Mouse (Mus musculus): ENCODE measurements around the gene Sez6. TPM values are rescaled to one million over a fixed set of nuclear protein-coding genes. Genes with fewer than 3 reads are reported as not detected.

The Sez6 gene
- polyA plus RNA-seq, 1 experiment from 2014 or later = 13.8 TPM

DNA sequence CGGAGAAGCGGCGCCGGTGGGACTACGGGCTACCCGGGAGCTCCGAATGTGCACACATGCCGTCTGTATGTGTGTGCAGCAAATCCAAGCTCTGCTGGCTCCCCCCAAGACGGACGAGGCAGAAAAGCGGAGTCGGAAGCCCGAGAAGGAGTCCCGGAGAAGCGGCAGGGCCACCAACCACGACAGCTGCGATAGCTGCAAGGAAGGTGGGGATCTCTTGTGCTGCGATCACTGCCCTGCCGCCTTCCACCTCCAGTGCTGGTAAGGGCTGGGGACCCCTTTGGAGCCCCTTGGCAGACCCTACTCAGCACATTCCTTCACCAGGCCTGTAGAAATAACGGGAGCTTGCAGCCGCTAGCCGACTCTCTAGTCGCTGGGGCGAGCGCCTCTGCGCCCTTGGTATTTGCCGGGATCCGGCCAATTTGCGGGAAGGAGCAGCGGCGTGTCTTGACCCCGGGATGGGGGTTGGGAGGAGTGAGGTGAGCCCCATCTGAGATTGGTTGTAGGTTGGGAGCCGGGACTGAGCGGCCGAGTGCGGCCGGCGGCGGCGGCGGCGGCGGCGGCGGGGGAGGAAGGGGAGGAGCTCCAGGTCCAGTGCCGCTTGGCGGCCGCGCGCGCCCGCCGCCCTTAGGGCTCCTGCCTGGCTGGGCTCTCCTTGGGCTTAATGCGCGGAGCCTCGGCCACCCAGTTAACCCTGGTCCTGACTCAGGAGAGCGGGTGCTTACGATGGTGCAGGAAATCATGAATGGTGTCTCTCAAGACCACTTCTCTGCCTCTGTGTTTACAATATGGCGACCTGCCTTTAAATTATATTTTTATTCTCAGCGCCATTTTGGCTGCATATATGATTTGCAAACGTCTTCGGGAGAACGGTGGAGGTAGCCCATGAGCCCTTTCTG is 53.6 kb downstream of the Sez6 start:
- Histone ChIP-seq H3K27me3 (ENCODE audit: control insufficient read depth, insufficient read depth, low read length) (no peaks in the 10 kb centered on the region), H3K4me3 (ENCODE audit: low read depth, low read length) (peak overlapping the region; percentile 100), H3K9me3 (ENCODE audit: control insufficient read depth, low read length) (no peaks in the 10 kb centered on the region), H3K9ac (ENCODE audit: low read length) (peak overlapping the region; percentile 96), H3K27ac (ENCODE audit: low read depth, low read length) (peak overlapping the region; percentile 86), H3K4me2 (ENCODE audit: low read depth) (peak overlapping the region; percentile 66), H3K4me1 (ENCODE audit: control insufficient read depth, insufficient read depth, low read length) (peaks cover 8% of the 10 kb centered on the region; the same call in 1 of the 2 replicates), H3K36me3 (ENCODE audit: control insufficient read depth, insufficient read depth, low read length) (no peaks in the 10 kb centered on the region)
- WGBS = under 1% methylated on average over 52 of the region's 63 CpGs
- peak; percentile 81 for DNase-seq (ENCODE audit: low spot score)
- ATAC-seq (ENCODE audit: insufficient read depth, low FRiP score, low TSS enrichment) = no peak

DNA sequence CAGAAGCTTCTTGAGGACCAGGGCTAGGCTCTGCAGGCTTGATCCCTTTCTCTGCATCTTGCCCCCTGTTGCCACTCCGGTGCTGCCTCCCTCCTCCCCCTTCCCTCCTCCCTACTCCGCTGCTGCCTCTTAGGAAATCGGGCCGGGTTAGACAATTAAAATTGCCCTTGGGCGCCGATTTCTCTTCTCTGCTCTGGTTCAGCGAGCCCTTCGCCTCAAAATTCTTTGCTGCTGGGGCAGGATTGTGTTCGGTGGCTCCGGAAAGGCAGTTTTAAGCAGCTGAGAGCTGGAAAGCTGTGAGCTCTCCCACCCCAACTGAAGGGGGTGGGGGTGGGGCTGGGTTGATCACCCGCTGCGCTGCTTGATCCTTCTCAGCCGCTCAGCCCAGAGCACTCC is 54.2 kb downstream of the Sez6 start:
- DNase-seq (ENCODE audit: low spot score) = peak; percentile 65
- peak overlapping the region; percentile 100 for H3K4me3 ChIP-seq (ENCODE audit: low read depth, low read length)
- 0% methylated on average over 13 of the region's 13 CpGs for WGBS
- peaks cover 8% of the 10 kb centered on the region; the same call in 1 of the 2 replicates for H3K4me1 ChIP-seq (ENCODE audit: control insufficient read depth, insufficient read depth, low read length)
- H3K4me2 ChIP-seq (ENCODE audit: low read depth) = peak overlapping the region; percentile 66
- H3K9me3 ChIP-seq (ENCODE audit: control insufficient read depth, low read length) = no peaks in the 10 kb centered on the region
- H3K36me3 ChIP-seq (ENCODE audit: control insufficient read depth, insufficient read depth, low read length) = no peaks in the 10 kb centered on the region
- no peaks in the 10 kb centered on the region for H3K27me3 ChIP-seq (ENCODE audit: control insufficient read depth, insufficient read depth, low read length)
- peak overlapping the region; percentile 96 for H3K9ac ChIP-seq (ENCODE audit: low read length)
- ATAC-seq (ENCODE audit: insufficient read depth, low FRiP score, low TSS enrichment) = no peak
- peak overlapping the region; percentile 86 for H3K27ac ChIP-seq (ENCODE audit: low read depth, low read length)

DNA sequence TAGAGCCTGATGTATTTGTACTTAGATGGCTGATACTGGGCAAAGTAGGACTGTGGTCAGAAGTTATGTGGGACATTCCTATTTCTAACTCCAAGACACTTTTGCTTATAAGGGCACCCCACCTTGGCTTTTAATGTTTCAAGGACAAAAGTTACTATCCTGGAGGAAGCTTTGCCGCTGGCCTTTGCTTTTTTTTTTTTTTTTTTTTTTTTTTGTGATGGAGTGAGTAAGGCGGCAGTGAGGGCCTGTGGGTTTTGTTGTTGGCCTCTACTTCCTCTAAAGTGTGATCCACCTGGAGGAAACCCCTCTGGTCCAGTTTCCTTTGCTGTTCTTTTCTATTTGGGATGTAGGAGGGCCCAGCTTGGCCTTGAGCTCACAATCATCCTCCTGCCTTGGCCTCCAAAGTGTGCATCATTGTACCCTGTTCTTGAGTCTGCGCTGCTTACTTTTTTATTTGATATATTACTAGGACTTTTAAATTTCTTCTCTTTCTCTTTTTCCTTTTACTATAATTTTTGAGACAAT is 55.0 kb downstream of the Sez6 start:
- peak overlapping the region; percentile 100 for H3K4me3 ChIP-seq (ENCODE audit: low read depth, low read length)
- no peak overlapping the region for H3K27ac ChIP-seq (ENCODE audit: low read depth, low read length)
- peak overlapping the region; percentile 96; the same call in 1 of the 2 replicates for H3K9ac ChIP-seq (ENCODE audit: low read length)
- H3K4me1 ChIP-seq (ENCODE audit: control insufficient read depth, insufficient read depth, low read length) = peaks cover 8% of the 10 kb centered on the region; the same call in 1 of the 2 replicates
- 90% methylated on average over 3 of the region's 3 CpGs for WGBS
- peak overlapping the region; percentile 66 for H3K4me2 ChIP-seq (ENCODE audit: low read depth)
- H3K27me3 ChIP-seq (ENCODE audit: control insufficient read depth, insufficient read depth, low read length) = no peaks in the 10 kb centered on the region
- no peaks in the 10 kb centered on the region for H3K36me3 ChIP-seq (ENCODE audit: control insufficient read depth, insufficient read depth, low read length)
- no peak for DNase-seq (ENCODE audit: low spot score)
- no peak for ATAC-seq (ENCODE audit: insufficient read depth, low FRiP score, low TSS enrichment)
- H3K9me3 ChIP-seq (ENCODE audit: control insufficient read depth, low read length) = no peaks in the 10 kb centered on the region

DNA sequence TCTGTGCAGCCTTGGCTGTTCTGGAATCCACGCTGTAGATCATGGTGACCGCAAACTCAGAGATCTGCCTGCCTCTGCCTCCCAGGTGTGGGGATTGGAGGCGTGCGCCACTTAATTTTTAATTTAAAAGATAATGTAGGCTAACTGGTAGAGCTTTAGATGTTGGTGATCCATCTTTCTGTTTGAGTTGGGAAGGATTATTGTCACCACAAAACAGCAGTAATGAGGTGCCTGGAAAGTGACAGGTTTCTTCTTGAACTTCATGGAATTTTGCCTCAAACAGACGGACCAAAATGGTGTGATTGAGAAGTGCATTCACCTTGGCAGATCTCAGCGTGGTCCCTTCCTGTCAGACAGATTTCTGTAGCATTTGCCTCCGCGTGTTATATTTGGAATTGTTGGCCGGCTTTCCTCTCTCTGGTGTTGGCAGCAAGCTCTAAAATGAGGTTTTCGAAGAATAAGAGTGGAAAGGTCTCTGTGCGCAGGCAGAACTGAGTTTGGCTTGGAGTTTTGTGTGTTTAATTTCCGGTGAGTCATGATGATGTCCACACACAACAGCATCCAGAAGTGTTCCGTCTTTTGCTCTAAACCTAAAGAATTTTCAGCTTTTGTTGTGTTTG is 58.6 kb downstream of the Sez6 start:
- no peaks in the 10 kb centered on the region for H3K9me3 ChIP-seq (ENCODE audit: control insufficient read depth, low read length)
- H3K4me2 ChIP-seq (ENCODE audit: low read depth) = no peak overlapping the region
- H3K4me3 ChIP-seq (ENCODE audit: low read depth, low read length) = no peak overlapping the region
- H3K9ac ChIP-seq (ENCODE audit: low read length) = no peak overlapping the region
- DNase-seq (ENCODE audit: low spot score) (no peak), ATAC-seq (ENCODE audit: insufficient read depth, low FRiP score, low TSS enrichment) (no peak)
- WGBS = 97% methylated on average over 13 of the region's 13 CpGs
- no peak overlapping the region for H3K27ac ChIP-seq (ENCODE audit: low read depth, low read length)
- H3K27me3 ChIP-seq (ENCODE audit: control insufficient read depth, insufficient read depth, low read length) = no peaks in the 10 kb centered on the region
- no peaks in the 10 kb centered on the region for H3K36me3 ChIP-seq (ENCODE audit: control insufficient read depth, insufficient read depth, low read length)
- H3K4me1 ChIP-seq (ENCODE audit: control insufficient read depth, insufficient read depth, low read length) = peaks cover 8% of the 10 kb centered on the region; the same call in 1 of the 2 replicates

DNA sequence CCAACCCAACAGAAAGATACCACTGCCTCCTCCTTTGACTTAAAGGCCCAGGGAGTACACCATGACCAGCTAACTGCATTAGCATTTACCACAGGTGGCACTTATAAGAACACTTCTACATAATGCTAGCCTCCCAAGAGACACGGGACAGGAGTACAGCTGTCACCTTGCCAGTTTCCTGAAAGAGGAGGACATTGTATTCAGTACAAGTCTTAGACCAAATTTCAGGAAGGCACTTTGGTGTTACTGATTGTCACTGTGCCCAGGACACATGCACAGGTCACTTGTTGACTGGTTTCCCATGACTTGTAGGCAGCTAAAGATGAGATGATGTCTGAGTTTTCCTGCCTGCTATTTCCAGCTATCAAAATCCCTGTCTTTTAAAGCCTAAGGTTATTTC is 65.0 kb downstream of the Sez6 start:
- no peak overlapping the region for H3K4me3 ChIP-seq (ENCODE audit: low read depth, low read length)
- H3K27ac ChIP-seq (ENCODE audit: low read depth, low read length) = no peak overlapping the region
- H3K9ac ChIP-seq (ENCODE audit: low read length) = no peak overlapping the region
- ATAC-seq (ENCODE audit: insufficient read depth, low FRiP score, low TSS enrichment) (no peak), DNase-seq (ENCODE audit: low spot score) (no peak)
- H3K4me1 ChIP-seq (ENCODE audit: control insufficient read depth, insufficient read depth, low read length) = no peaks in the 10 kb centered on the region
- 89% methylated on average over 1 of the region's 1 CpGs for WGBS
- H3K27me3 ChIP-seq (ENCODE audit: control insufficient read depth, insufficient read depth, low read length) = no peaks in the 10 kb centered on the region
- H3K4me2 ChIP-seq (ENCODE audit: low read depth) = no peak overlapping the region
- H3K9me3 ChIP-seq (ENCODE audit: control insufficient read depth, low read length) = no peaks in the 10 kb centered on the region
- H3K36me3 ChIP-seq (ENCODE audit: control insufficient read depth, insufficient read depth, low read length) = peaks cover 2% of the 10 kb centered on the region; the same call in 1 of the 2 replicates

DNA sequence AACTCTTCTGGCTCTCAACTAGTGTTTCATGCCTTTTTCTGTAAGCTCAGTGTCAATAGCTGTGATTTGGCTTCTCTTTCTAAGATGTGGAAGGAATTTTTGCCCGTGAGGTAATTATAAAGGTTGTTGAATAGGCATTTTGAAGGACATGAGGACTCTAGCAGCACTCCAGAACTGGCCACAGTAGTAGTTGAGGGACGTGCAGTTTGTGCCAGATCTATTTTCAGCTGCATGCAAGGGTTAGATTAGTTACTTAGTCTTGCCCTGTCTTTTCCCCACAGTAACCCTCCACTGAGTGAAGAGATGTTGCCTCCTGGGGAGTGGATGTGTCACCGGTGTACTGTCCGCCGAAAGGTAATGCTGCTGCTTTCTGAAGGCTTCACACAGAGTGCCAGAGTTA is 75.8 kb downstream of the Sez6 start:
- Histone ChIP-seq H3K36me3 (ENCODE audit: control insufficient read depth, insufficient read depth, low read length) (peaks cover 24% of the 10 kb centered on the region), H3K4me1 (ENCODE audit: control insufficient read depth, insufficient read depth, low read length) (no peaks in the 10 kb centered on the region), H3K27ac (ENCODE audit: low read depth, low read length) (no peak overlapping the region), H3K4me3 (ENCODE audit: low read depth, low read length) (no peak overlapping the region), H3K4me2 (ENCODE audit: low read depth) (no peak overlapping the region), H3K27me3 (ENCODE audit: control insufficient read depth, insufficient read depth, low read length) (no peaks in the 10 kb centered on the region), H3K9ac (ENCODE audit: low read length) (no peak overlapping the region), H3K9me3 (ENCODE audit: control insufficient read depth, low read length) (no peaks in the 10 kb centered on the region)
- no peak for ATAC-seq (ENCODE audit: insufficient read depth, low FRiP score, low TSS enrichment)
- DNase-seq (ENCODE audit: low spot score) = no peak
- 95% methylated on average over 5 of the region's 5 CpGs for WGBS

DNA sequence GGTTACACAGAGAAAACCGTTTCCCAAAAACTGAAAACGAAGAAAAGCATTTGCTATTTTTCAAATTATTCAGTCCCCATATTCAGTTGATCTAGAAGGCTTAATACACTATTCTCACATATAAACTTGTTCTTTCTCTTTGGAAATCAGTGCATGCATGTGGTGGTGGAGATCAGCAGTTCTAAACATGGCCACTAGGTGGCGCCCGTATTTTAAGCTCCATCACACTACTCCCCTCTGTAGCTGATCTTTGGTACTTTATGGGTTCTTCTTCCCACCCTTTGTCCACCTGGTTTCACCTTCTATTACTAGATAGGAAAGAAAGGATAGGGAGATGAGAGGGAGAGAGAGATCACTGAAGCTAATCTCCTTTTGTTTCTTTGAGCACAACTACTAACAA is 89.1 kb downstream of the Sez6 start:
- no peaks in the 10 kb centered on the region for H3K4me1 ChIP-seq (ENCODE audit: control insufficient read depth, insufficient read depth, low read length)
- no peak overlapping the region for H3K4me2 ChIP-seq (ENCODE audit: low read depth)
- ATAC-seq (ENCODE audit: insufficient read depth, low FRiP score, low TSS enrichment) = no peak
- no peaks in the 10 kb centered on the region for H3K9me3 ChIP-seq (ENCODE audit: control insufficient read depth, low read length)
- H3K9ac ChIP-seq (ENCODE audit: low read length) = no peak overlapping the region
- no peak overlapping the region for H3K27ac ChIP-seq (ENCODE audit: low read depth, low read length)
- peak; percentile 78 for DNase-seq (ENCODE audit: low spot score)
- 19% methylated on average over 4 of the region's 4 CpGs for WGBS
- no peak overlapping the region for H3K4me3 ChIP-seq (ENCODE audit: low read depth, low read length)
- no peaks in the 10 kb centered on the region for H3K27me3 ChIP-seq (ENCODE audit: control insufficient read depth, insufficient read depth, low read length)
- peaks cover 47% of the 10 kb centered on the region for H3K36me3 ChIP-seq (ENCODE audit: control insufficient read depth, insufficient read depth, low read length)

DNA sequence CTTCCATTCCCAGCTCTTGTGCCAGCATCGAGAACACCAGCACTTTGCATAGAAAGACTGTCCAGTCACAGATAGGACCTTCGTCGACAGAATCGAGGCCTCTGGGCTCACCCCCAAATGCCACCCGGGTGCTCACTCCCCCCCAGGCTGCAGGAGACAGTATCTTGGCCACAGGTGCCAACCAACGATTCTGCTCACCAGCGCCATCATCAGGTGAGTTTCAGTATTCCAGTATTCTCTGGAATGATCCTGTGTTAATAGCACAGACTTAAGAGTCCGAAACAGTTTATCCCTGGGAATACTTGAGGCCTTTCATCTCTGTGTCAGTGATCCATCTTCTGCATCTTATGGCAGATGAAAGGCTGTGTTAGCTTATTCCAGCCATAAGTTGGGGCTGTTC is 93.0 kb downstream of the Sez6 start:
- Histone ChIP-seq H3K27ac (ENCODE audit: low read depth, low read length) (no peak overlapping the region), H3K36me3 (ENCODE audit: control insufficient read depth, insufficient read depth, low read length) (peaks cover 46% of the 10 kb centered on the region), H3K4me1 (ENCODE audit: control insufficient read depth, insufficient read depth, low read length) (no peaks in the 10 kb centered on the region), H3K9ac (ENCODE audit: low read length) (no peak overlapping the region), H3K4me3 (ENCODE audit: low read depth, low read length) (no peak overlapping the region), H3K27me3 (ENCODE audit: control insufficient read depth, insufficient read depth, low read length) (no peaks in the 10 kb centered on the region), H3K4me2 (ENCODE audit: low read depth) (no peak overlapping the region), H3K9me3 (ENCODE audit: control insufficient read depth, low read length) (no peaks in the 10 kb centered on the region)
- ATAC-seq (ENCODE audit: insufficient read depth, low FRiP score, low TSS enrichment) (no peak), DNase-seq (ENCODE audit: low spot score) (peak; percentile 28)
- WGBS = 89% methylated on average over 8 of the region's 8 CpGs
